Mouse (Mus musculus) embryo, embryonic 10 days (tissue): ENCODE results near the gene Cdkl4.

Experiments used
- DNase-seq: peaks from one replicate; pipeline ENCODE4 v3.0.0-alpha.2; 2015; ENCODE audit warnings: low spot score

Gene Cdkl4

DNA sequence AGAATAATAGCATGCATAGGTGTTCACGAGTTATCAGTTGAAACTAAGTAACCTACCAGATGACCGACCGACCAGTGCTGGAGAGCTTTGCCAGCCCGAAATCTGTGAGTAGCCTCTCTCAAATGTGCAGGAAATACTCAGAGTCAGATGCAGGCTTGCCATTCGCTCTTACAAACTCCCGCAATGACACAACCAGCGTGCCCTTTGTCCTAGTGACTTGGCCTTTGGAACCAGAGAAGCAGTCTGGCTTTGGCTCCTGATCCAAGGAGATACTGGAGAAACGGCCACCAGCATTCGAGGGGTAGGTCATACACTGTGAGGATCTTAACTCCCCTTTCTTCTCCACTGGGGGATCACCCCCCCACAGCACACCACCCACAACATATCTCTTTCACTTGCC is 61.7 kb downstream of the Cdkl4 start:
- DNase-seq = no peak

- DNase-seq = no peak
Observed at GRCm38 (mm10) chr17:80515513-80515912, 62.1 kb downstream of the Cdkl4 start.

- no peak for DNase-seq
Observed at GRCm38 (mm10) chr17:80513766-80514165, 63.8 kb downstream of the Cdkl4 start.

- DNase-seq = no peak
Observed at GRCm38 (mm10) chr17:80510459-80510855, 67.2 kb downstream of the Cdkl4 start.

- no peak for DNase-seq
Observed at GRCm38 (mm10) chr17:80509494-80510458, 67.8 kb downstream of the Cdkl4 start.

DNA sequence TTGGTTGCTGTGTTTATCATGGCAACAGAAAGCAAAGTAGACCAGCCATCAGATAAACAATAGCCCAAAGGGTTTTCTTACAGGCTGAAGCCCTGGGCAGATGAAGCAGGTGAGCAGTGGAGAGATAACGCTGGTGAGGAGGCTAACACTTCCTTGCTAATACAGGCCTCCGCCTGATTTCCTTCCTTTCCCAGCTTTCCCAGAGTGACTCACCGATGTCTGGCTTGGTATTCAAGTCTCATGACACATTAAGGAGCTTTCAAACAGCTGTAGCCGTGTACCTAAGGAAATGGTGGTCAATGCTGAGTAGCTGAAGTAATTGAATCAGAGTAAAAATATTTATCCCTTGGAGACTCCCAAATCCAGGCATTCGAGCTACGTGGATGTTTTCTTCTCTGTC is 71.8 kb downstream of the Cdkl4 start:
- DNase-seq = no peak

DNA sequence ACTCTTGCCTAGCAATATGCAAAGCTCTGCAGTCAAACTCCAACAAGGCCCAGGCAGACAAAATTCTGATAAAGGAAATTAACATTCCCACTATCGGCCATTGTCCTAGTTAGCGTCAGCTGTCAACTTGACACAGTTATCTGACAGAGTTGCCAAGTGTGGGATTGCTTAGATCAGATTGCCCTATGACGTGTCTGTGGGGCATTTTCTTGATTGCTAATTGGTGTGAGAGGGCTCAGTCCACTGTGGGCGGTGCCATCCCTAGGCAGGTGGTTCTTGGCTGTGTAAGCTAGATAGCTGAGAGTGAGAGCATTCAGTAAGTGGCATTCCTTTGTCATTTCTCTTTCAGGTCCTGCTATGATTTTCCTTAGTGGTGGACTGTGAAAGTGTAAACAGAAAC is 72.3 kb downstream of the Cdkl4 start:
- no peak for DNase-seq

DNA sequence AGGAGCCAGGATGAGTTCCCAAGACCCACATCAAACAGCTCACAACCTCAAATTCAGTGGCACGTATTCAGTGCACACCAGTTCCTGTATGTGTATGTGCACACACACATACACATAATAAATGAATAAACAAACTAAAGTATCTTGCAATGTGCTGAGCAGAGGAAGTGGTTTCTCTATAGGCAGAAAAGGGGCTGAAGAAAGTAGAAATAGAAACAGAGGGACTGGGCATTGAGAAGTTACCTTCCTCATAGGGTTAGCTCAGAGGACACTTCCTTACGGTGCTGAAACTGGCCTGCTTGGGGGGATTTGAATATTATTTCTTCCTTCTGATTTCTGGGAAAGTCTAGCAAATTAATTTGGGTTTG is 75.8 kb downstream of the Cdkl4 start:
- no peak for DNase-seq

- no peak for DNase-seq
Observed at GRCm38 (mm10) chr17:80501037-80501804, 76.4 kb downstream of the Cdkl4 start.

- no peak for DNase-seq
Observed at GRCm38 (mm10) chr17:80500025-80500424, 77.6 kb downstream of the Cdkl4 start.

GRCm38 (mm10) chr17:80498600-80499268 is 78.9 kb downstream of the Cdkl4 start:
- DNase-seq = no peak

DNA sequence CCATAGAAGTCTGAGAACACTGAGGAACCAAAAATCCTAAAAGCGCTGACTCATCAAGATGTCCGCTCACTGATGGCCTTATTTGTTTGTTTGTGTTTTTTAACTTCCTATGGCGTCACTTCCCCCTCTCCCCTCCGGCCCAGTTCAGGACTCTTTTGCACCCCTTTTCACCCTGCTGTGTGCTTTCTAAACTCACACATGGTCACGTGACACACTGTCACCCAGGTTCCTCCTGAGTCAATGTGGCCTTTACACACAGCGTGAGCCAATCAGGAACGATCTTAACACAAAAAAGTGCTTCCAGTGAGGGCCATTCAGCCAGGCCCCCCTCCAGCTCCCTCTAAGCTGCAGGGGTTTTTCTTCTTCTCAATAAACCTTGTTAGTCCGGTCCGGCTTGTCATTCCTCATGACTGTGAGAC is 80.4 kb downstream of the Cdkl4 start:
- peak; percentile 19 for DNase-seq

DNA sequence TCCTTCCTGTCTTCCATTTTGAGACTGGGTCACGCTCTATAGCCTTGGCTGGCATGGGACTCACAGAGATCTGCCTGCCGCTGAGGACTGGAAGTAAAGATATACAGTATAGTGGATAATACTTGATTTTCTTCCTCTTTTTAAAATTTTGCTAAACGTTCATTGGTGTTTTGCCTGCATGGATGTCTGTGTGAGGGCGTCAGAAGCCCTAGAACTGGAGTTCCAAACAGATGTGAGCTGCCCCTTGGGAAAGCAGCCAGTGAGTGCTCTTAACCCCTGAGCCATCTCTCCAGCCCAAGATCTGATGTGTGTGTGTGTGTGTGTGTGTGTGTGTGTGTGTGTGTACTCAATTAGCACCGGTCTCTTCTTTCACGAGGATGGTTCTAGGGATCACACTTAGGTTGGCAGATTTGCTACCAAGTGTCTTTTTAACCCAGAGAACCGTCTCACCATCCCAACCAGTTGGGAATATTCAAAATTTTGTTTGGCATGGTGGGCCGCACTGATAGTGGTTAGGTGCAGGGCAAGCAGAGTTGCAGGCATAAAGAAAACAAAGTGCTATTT is 80.9 kb downstream of the Cdkl4 start:
- DNase-seq = no peak

DNA sequence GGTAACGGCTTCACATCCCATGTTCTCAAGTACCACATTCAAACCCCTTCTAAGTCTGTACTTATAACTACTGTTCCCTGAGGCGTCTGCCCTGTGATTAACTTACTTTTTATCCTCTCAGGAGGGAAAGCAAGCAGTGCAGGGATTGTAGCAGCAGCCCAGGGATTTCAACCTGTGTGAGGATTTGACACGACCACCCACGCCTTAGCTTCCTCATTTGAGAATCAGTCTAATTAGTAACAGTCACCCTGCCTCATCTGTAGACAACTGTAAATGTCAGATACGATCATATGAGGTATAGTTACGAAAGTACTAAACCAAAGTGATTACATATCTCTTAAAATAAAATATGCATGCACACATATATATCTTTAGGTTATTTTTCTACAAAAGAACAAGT is 81.4 kb downstream of the Cdkl4 start:
- DNase-seq = no peak

GRCm38 (mm10) chr17:80493891-80494290 is 83.7 kb downstream of the Cdkl4 start:
- DNase-seq = no peak

DNA sequence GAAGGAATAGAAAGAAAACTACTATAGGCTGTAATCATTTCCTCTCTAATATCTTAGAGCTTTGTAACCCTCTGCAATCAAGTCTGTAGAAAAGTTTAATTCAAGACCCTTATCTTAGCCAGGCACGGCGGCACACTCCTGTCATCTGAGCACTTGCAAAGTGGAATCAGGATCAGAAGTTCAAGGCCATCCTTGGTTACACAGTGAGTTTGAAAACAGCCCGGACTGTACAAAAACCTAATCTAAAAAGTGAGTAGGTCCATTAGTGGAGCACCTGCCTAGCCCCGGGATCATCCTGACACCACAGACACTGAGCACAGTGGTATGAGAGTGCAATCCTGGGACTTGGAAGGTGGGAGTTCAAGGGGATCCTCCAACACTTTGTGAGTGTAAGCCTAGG is 84.8 kb downstream of the Cdkl4 start:
- no peak for DNase-seq

GRCm38 (mm10) chr17:80492274-80492673 is 85.3 kb downstream of the Cdkl4 start:
- no peak for DNase-seq

- no peak for DNase-seq
Observed at GRCm38 (mm10) chr17:80490166-80490565, 87.4 kb downstream of the Cdkl4 start.

DNA sequence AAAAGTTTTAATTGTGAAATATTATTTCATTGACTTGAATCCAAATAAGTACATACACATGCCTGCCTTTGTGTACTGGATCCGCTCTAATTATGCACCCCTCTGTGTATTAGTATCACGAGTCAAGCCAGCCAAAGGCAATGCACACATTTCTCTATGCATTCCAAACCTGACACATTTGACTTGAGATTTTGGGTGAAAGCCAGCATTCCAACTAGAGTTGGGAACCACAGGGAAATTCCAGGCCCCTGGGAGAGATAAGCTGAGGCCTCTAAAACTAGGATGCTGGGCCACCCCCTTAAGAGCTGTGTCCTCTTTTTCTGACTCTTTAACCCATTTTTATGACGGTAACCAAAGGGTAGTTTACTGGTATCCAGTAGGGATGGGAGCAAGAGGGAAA is 88.7 kb downstream of the Cdkl4 start:
- DNase-seq = no peak

- no peak for DNase-seq
Observed at GRCm38 (mm10) chr17:80485160-80485559, 92.5 kb downstream of the Cdkl4 start.

GRCm38 (mm10) chr17:80480855-80481224 is 96.8 kb downstream of the Cdkl4 start:
- no peak for DNase-seq
